Mouse (Mus musculus) CD8-positive naive resting alpha-beta T cell, adult 2 months (primary cell): ENCODE measurements around the gene Clmn.

ENCODE experiments used
- DNase-seq, 2 experiments: peaks; one replicate each; pipeline ENCODE4 v3.0.0; 2022; ENCODE audit warnings: low read depth in 2 of 2, low spot score in 2 of 2

Clmn gene

DNA sequence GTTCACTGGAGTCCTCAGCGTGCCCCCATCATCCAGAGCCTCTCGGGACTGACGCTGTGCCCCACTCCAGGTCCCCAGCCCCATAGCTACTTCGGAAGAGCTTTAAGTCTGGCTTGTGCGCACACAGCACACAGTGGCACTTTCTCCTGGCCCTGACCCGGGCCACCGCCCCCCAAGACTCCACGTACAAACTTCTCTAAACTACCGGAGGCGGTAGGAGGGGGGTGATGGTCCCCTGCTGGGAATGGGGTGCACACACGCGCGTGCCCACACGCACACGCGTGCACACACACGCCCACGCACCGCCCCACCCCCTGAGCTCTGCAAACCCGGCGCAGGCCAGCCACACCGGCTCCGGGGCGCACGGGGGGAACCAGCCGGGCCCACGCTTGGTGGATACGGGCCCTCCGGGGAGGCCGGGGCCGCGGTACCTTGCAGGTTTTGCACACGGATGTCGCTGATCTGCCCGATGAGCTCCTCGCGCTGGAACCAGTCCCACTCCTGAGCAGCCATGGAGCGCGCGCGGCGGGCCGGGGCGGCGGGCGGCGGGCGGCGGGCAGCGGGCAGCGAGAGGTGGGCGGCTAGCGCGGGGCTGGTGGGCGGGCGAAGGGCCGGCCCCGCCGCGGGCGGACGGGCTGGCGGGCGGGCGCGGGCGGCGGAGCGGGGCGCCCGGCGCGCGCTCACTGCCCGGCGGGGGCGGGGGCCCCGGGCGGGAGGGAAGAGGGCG is at the start of gene Clmn:
Gene Clmn (minus strand): TSS at position 638 of the 727 bp plus-strand sequence.
- no peak for DNase-seq

DNA sequence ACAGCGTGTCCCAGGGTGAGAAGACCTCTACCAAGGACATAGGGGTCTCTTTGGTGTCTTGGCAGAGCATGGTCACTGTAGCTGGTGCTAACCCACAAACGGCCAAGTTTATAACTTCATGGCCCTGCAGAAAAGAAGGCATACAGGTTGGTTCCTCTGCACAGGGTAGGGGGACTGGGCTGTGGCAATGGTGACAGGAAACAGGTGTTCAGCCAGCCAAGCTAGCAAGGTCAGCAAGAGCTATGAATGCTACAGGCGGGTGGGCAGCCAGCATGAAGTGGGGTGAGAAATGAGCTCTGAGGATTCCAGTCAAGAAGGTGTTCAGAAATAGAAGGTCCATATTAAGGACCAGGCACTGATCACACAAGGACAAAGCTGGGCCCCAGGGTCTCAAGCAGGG is 48.1 kb upstream of the Clmn start:
- no peak for DNase-seq

DNA sequence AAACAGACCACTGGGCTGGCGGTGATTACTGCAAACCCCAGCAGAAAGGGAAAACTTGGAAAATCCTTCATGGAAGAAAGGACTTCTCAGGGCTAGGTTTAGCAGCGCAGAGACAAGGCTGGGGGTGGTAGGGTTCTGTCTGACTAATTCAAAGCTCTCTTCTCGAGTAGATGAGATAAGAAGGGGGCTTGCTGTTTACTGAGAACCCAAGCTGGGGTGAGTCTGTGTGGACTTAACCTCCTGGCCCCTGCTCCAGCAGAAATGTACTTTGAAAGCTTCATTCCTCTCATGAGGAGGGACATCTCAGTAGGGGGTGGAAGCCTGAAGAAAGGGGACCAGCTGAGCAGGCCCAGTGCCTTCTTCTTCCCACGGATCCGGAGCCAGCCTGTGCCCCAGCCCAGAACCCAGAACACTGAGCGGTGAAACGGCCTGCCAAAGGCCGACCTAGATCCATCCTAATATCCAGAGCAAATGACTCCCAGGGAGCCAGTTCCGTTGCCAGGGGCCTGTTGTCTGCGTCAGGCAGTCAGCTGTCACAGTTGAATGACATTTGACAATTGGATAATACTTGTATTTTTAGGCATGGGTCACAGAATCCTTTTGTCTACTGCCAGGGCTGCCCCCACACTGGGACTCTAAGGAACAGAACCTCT is 47.5 kb upstream of the Clmn start:
- DNase-seq, result no peak

- DNase-seq, result no peak
Observed at GRCm38 (mm10) chr12:104909750-104910149, 44.9 kb upstream of the Clmn start.

- DNase-seq, result no peak
Observed at GRCm38 (mm10) chr12:104908986-104909385, 44.1 kb upstream of the Clmn start.

DNA sequence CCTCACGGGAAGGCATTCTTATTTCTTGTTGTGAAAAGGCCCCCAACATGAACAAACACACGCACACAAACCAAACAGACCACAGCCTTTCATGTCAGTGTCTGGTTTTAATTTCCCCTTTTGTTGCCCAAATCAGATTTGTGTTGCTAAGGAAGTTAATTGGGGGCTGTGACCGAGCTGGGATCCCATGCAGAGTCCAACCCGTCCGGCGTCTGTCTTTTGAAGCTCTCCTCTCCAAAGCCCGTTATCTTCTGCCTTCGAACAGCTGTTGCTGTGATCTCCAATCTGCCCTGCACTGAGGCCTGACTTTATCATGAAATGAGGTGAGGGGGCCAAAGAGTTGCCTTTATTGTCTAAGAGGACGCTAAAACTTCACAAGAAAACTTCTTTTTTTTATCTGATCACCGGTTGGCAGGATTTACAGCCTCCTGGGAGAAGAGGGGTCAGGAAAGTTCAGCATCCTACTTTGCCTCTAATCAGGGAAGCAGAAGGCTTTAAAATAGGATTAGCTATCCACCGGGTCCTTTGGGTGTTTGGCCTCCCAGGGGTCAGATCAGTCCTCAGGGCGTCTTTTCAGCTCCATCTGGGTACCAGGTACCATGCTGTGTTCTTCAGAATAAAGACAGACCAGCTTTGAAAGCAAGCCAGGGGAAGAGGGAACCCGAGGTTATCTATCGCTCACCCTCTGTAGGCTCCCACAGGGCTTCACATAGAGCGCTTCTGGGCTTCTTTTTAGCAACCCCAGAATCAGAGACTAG is 43.3 kb upstream of the Clmn start:
- DNase-seq, result no peak

DNA sequence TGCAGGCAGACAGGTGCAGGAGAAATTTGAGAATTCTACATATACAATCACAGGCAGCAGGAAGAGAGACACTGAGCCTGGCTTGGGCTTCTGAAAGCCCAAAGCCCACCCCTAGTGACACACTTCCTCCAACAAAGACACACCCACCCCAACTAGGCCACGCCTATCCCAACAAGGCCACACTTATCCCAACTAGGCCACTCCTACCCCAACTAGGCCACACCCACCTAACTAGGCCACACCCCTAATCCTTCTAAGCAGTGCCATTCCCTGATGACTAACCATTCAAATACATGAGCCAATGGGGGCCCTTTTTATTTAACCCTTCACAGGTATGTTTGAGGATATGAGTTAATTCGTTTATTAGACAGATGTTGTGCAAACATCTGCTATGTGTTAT is 42.3 kb upstream of the Clmn start:
- DNase-seq, result no peak

DNA sequence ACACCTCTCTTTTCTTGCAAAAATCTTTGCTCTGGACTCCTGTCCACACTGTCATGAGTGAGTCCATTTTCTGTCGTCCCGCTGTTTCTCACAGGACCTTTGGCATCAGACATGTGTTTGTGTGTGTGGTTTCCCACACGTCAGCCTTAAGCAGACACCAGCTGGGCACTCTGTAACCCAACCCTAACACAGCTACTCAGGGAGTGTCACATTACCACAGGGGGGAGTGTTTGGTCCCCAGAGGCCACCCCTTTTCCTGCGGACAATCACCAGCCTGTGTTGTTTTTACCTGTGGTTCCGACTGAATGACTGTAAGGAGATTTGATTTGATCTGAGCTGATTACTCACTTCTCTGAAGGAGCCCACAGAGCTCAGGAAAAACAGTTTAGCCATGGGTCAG is 39.3 kb upstream of the Clmn start:
- DNase-seq, result no peak

GRCm38 (mm10) chr12:104902392-104903053 is 37.6 kb upstream of the Clmn start:
- DNase-seq, result no peak

DNA sequence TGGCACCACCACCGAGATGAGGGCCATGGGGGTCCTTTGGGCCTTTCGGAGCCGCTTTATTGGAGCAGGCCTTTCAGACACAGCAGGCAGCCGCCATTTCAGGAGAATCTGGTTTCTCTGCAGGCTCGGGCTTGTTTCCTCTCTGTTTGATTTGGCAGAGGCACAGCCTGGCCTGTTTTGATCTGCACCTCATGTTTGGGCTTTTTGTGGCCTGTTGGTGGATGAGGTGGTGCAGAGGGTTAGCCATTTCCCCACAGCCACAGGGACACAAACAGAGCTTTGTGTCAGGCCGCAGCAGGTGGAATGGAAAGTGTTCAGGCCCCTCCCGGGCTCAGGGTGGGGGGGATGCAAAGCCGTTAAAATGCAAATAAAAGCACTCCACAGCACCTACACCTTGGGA is 36.4 kb upstream of the Clmn start:
- no peak for DNase-seq

DNA sequence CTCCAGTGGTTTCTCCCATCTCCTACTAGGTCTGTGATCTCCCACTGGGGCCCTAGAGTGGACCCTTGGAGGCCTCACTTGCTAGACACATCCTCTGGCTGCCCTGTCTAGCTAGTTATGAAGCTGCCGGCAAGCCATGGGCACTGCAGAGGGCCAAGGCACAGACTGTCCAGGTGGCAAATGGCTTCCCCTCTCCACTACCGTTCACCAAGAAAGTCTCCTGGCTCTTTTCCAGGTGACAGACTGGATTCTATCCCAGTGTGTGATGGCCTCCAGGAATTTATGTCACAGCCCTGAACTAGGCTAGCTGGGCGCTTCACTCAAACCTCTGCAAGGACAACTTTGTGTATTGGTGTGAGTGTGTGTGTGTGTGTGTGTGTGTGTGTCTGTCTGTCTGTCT is 35.0 kb upstream of the Clmn start:
- DNase-seq, result no peak

GRCm38 (mm10) chr12:104899161-104899560 is 34.3 kb upstream of the Clmn start:
- no peak for DNase-seq

DNA sequence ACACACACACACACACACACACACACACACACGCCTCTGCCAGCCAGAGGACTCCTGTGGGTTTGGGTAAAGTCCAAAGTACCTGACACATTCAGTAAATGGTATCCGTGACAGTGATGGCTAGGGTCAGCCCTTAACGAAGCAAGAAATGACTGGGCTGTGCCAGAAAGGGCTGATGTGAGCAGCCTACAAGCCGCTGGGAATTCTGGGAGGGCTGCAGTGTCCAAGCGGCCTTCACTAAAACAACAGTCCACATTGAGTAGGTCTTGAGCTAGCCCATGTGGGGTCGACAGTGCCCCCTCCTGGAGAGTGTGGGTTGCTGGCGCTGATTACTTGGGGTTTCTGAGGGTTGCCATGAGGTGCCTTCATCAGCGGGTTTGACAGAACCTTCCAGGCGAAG is 33.8 kb upstream of the Clmn start:
- DNase-seq, result no peak

- DNase-seq, result no peak
Observed at GRCm38 (mm10) chr12:104897051-104897618, 32.3 kb upstream of the Clmn start.

DNA sequence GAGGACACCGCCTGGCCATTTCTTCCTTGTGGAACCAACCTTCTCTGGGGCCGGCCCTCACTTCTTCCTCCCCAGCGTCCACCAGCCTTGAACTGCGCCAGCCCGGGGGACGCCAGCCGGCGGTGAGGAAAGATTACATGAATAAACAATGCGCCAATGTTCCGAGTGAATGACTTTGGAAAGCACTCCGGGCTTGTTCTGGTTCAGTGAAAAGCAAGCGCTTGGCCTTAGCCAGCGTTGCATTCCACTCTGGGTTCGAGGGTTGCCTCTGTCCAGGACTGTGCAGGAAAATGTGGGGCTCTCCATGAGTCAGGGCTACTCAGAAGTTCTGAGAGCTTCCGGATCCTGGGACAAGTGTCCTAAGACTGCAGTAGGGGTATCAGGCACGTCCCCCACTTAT is 31.8 kb upstream of the Clmn start:
- no peak for DNase-seq

DNA sequence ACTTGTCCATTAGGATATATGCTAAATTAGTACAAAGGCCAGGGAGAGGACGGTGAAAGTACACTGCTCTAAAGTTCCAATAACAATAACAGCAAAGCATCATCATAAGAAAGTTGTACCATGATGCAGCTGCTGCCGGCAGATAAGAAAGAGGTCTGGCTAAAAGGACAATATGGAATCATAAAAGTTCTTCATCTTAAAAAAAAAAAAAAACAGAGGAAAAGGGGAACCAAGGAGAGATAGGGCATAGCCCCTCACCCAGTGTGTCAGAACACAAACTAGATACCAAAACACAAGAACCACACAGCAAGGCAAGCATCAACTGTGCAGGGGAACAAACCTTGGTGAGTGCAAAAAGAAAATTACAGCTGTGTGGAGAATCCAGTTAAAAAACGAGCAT is 27.4 kb upstream of the Clmn start:
- no peak for DNase-seq

GRCm38 (mm10) chr12:104890066-104890465 is 25.2 kb upstream of the Clmn start:
- no peak for DNase-seq

- DNase-seq, result no peak
Observed at GRCm38 (mm10) chr12:104886104-104886503, 21.2 kb upstream of the Clmn start.

- no peak for DNase-seq
Observed at GRCm38 (mm10) chr12:104882533-104882932, 17.7 kb upstream of the Clmn start.

- DNase-seq, result no peak
Observed at GRCm38 (mm10) chr12:104882061-104882460, 17.2 kb upstream of the Clmn start.

- no peak for DNase-seq
Observed at GRCm38 (mm10) chr12:104881518-104882060, 16.7 kb upstream of the Clmn start.
